ENCODE assay signal across 25 mouse cellular contexts in genomic region chr14:20529643-20530042, GRCm38 (mm10). TPM values are rescaled to one million over a fixed set of nuclear protein-coding genes. Genes with fewer than 3 reads are reported as not detected.
"Had no signal": no experiment of that assay in that cellular context is flagged by ENCODE, and none has a peak within 500 bp of the region (broad histone marks: within the 10 kb centered on the region; RNA-seq: fewer than 3 reads in every experiment).

No protein-coding gene starts in this region.

- H3K9ac ChIP-seq: embryonic facial prominence, embryonic 12.5 days; embryonic facial prominence, embryonic 13.5 days; embryonic facial prominence, embryonic 15.5 days; forebrain, embryonic 12.5 days; forebrain, embryonic 13.5 days; forebrain, embryonic 15.5 days; forebrain, postnatal 0 days had no signal

- H3K36me3 ChIP-seq: embryonic facial prominence, embryonic 15.5 days had no signal

- H3K9me3 ChIP-seq: embryonic facial prominence, embryonic 10.5 days; embryonic facial prominence, embryonic 12.5 days; embryonic facial prominence, embryonic 13.5 days; embryonic facial prominence, embryonic 15.5 days; forebrain, embryonic 10.5 days; forebrain, embryonic 12.5 days; forebrain, embryonic 13.5 days; forebrain, embryonic 15.5 days had no signal

- H3K4me3 ChIP-seq: embryonic facial prominence, embryonic 10.5 days; embryonic facial prominence, embryonic 12.5 days; embryonic facial prominence, embryonic 13.5 days; embryonic facial prominence, embryonic 15.5 days; erythroblast, embryonic 14.5 days; forebrain, embryonic 10.5 days; forebrain, embryonic 12.5 days; forebrain, embryonic 13.5 days; forebrain, embryonic 15.5 days; gastrocnemius, adult 2 months; heart, adult 2 months had no signal

- DNase-seq: cerebellum, adult 8-10 months; cerebellum, adult 9-10 months; cerebellum, adult 9-11 months; cerebellum, postnatal 10 days; cerebellum, postnatal 14 days; cerebellum, postnatal 25 days; cerebellum, postnatal 36 days; embryo, embryonic 11 days; forebrain, postnatal 0 days; gastrocnemius, adult 2 months; gastrocnemius, postnatal 10 days; gastrocnemius, postnatal 14 days; gastrocnemius, postnatal 25 days; gastrocnemius, postnatal 36 days; heart, adult 18-20 months; heart, adult 2 months had no signal

- H3K4me1 ChIP-seq: embryonic facial prominence, embryonic 10.5 days; embryonic facial prominence, embryonic 12.5 days; embryonic facial prominence, embryonic 13.5 days; embryonic facial prominence, embryonic 15.5 days; forebrain, embryonic 10.5 days; forebrain, embryonic 12.5 days; forebrain, embryonic 13.5 days; forebrain, embryonic 15.5 days had no signal

- H3K27ac ChIP-seq: embryonic facial prominence, embryonic 10.5 days; embryonic facial prominence, embryonic 12.5 days; embryonic facial prominence, embryonic 13.5 days; embryonic facial prominence, embryonic 15.5 days; forebrain, embryonic 10.5 days; forebrain, embryonic 12.5 days; forebrain, embryonic 13.5 days; forebrain, embryonic 15.5 days; gastrocnemius, adult 2 months; heart, adult 2 months had no signal

- H3K27me3 ChIP-seq: embryonic facial prominence, embryonic 12.5 days; embryonic facial prominence, embryonic 13.5 days; embryonic facial prominence, embryonic 15.5 days; forebrain, embryonic 12.5 days; forebrain, embryonic 13.5 days; forebrain, embryonic 15.5 days had no signal

RNA-seq across cellular contexts. Expression of gene Mss51, which starts 32.9 kb away (rescaled TPM):
- polyA plus RNA-seq: forebrain, postnatal 0 days had no signal
